Mouse (Mus musculus): Measurements from ENCODE around the gene Ptpn22.

- TF ChIP-seq CTCF (IDR thresholded peaks at IDR 0.05) (no peak), EP300 (IDR thresholded peaks at IDR 0.05) (no peak)
Measured at GRCm38 (mm10) chr3:103874329-103874728, 14.7 kb downstream of the Ptpn22 start.

Measured in lung, postnatal 0 days (tissue).